Mouse (Mus musculus) heart, adult 2 months (tissue): ENCODE data around the gene 4930404H24Rik.

Experiments used
- CTCF ChIP-seq: fragments of 200-600 bp; IDR thresholded peaks from 2 replicates; pipeline ENCODE4 v1.8.1; 2022; ENCODE audit warnings: antibody characterized with exemption, mild to moderate bottlenecking, moderate library complexity
- EP300 ChIP-seq: fragments of 200-500 bp; IDR thresholded peaks from 2 replicates; pipeline ENCODE4 v1.6.1; 2011; ENCODE audit warnings: low read depth, low read length, control low read depth; ENCODE audit not compliant: insufficient read depth

DNA sequence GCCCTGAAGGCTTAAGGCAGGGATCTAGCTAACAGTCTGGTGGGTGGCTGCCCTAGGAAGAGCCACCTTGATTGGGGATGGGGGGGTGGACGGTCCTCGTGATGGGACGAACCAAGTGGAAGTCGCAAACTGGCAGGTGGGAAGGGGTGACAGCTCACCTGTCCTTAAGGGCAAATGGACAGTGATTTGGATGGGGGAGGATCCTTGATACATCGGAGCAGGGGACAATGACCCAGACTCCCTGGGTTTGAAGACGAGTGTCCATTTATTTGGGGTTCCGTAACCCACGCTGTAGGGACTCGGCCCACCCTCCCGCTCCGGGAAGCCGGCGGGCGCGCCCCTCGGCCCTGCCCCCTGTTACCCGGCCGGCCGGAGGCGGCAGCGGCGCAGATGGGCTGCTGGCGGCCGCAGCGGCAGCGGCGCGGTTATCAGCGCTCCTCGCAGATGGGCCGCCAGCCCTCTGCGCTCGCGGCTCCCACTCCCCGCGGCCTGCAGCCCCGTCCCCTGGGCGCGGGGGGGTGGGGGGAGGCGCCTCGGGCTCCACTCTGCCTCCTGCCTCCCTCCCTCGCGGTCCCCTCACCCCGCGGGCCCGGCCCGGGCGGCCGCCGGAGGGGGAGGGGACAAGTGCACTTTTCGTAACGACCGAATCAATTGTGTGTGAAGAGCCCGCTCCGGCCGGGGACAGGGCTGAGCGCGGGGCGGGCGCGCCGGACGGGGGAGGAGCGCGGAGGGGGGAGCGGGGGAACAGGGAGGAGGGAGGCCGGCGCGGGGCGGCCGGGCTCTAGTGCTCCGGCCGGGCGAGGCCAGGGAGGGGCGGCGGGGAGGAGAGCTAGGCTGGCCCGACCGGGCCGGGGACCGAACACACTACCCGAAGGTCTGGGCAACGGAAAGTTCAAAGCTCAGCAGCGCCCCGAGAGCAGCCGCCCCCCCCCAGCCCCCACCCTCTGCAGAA, 35.3 kb downstream of the 4930404H24Rik start:
- TF ChIP-seq EP300 (no peak), CTCF (no peak)
